Mouse (Mus musculus): ENCODE measurements around the gene Ccnd3.

- no peak for TF ChIP-seq GATA1 (IDR thresholded peaks at IDR 0.05; ENCODE audit: low read depth, low read length)
- peak; percentile 90 to 97 (median 97) for TF ChIP-seq CTCF (IDR thresholded peaks at IDR 0.05 in 2 of 3, conservative IDR thresholded peaks at IDR 0.05 in 1 of 3; ENCODE audit: control insufficient read depth in 1 of 3, insufficient read depth in 1 of 3, low read depth in 2 of 3, low read length in 3 of 3, poor library complexity in 1 of 3, severe bottlenecking in 1 of 3)
- TF ChIP-seq POLR2AphosphoS2 (IDR thresholded peaks at IDR 0.05; ENCODE audit: low read length): no peak
- TF ChIP-seq CHD1 (IDR thresholded peaks at IDR 0.05; ENCODE audit: low read depth, low read length): no peak
- TF ChIP-seq EP300 (IDR thresholded peaks at IDR 0.05; ENCODE audit: low read depth in 1 of 2, low read length in 2 of 2): no peak
- no peak for TF ChIP-seq MEF2A (IDR thresholded peaks at IDR 0.05; ENCODE audit: extremely low read depth, insufficient replicate concordance, low read depth, low read length, poor library complexity, severe bottlenecking)
- no peak for TF ChIP-seq TCF12 (IDR thresholded peaks at IDR 0.05; ENCODE audit: low read depth, low read length)
- no peak for TF ChIP-seq POLR2A (IDR thresholded peaks at IDR 0.05; ENCODE audit: control insufficient read depth in 1 of 2, insufficient read depth in 1 of 2, low read depth in 1 of 2, low read length in 2 of 2, poor library complexity in 1 of 2)
- no peak for TF ChIP-seq USF2 (IDR thresholded peaks at IDR 0.05; ENCODE audit: borderline replicate concordance in 1 of 2, insufficient read depth in 1 of 2, low read depth in 1 of 2, low read length in 2 of 2)
- no peak for TF ChIP-seq MAX (IDR thresholded peaks at IDR 0.05; ENCODE audit: low read length)
- no peak for TF ChIP-seq ZKSCAN1 (IDR thresholded peaks at IDR 0.05; ENCODE audit: low read depth, low read length)
- no peak for TF ChIP-seq MAFK (IDR thresholded peaks at IDR 0.05; ENCODE audit: borderline replicate concordance, low read depth, low read length)
- no peak for TF ChIP-seq ETS1 (IDR thresholded peaks at IDR 0.05; ENCODE audit: low read depth, low read length)
- no peak for TF ChIP-seq ZNF384 (IDR thresholded peaks at IDR 0.05; ENCODE audit: low read depth, low read length)
Measured at GRCm38 (mm10) chr17:47473434-47473974, 31.3 kb upstream of the Ccnd3 start.

All from MEL (cell line).